Mouse (Mus musculus): ENCODE data around the gene Dtd1.

The Dtd1 gene

DNA sequence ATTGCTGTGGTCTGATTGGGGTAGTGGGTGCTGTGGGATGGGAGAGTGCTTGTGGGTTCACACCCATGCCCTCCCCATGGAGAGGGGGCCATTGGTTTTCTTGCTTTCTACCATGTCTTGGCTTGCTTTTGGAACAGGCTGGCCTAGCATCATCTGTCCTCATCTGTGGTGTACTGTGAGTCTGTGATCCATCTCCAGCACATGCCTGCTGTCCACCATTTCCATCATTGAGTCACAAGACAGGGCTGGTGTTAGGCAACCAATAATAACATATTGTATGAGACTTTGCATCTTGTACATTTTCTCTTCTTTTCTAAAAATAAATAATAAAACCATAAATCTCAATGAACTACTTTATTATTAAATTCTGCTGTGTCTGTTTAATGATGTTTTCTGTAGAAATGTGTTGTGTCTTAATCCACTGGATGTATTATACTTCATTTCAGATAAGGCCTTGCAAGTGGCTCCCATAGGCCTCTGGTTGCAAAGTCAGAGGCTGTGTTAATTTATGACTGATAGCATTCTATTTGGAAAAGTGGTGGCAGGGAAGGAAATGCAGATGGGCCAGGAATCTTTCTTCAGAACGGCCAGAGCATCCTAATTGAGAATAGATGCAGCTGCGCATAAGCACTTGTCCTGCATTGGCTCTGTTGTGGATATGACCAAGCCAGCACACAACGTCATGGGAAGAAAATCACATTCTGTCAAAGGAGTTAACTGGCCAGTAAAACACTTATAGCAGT lies 168.8 kb downstream of the Dtd1 start:
- no peak for DNase-seq (ENCODE audit: low read depth, low spot score)

DNA sequence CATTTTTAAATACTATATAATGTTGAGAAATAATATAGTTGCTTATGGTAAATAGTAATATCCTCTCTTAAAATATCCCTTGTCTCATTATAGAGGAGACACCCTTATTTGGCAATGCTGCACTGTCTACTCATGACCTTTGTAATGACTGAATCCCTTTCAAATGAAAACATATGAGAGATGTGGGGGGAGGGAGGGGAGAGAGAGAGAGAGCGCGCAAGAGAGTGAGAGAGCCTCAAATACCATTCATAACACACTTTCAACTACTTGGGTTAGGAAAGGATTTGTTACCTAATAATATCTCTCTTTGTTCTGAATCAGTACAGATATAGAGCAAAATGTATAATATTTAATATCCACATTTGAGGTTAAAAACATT lies 169.4 kb downstream of the Dtd1 start:
- no peak for DNase-seq (ENCODE audit: low read depth, low spot score)

DNA sequence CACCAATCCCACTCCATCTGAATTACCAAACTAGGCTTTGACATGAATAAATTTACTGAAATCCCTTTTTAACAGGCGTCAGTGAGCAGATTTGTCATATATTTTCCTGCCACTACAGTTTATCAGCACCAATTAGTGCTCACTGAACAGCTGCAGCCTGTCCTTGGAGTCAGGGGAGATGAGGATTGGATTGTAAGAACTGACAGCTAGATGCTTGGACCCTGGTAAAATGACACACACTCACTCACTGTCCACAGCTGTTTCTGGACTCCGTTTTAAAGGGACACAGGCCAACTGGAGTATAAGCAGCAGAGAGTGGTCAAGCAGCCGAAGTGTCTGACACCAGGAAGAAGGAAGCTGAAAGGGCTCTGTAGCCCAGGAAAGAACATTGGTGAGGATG lies 169.9 kb downstream of the Dtd1 start:
- DNase-seq (ENCODE audit: low read depth, low spot score) = no peak

- no peak for DNase-seq (ENCODE audit: low read depth, low spot score)
Measured at GRCm38 (mm10) chr2:144770452-144770941, 170.8 kb downstream of the Dtd1 start.

DNA sequence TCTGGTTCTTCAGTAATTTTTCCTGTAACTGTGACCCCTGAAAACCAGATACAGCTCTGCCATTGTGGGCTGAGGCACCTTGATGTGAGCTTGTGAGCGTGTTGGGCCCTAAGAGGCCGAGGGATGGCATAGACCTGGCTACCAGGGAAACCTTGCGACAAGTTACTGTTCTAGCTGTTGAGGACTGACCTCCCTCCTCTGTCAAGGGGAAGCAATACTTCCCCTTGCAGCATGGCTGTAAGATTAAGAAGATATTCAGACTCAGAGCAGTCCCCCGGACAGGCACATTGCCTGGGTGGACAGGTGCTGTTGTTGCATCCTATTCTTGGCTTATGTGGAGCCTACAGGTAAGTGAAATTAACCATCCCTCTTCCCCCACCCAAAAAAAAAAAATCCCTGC lies 172.1 kb downstream of the Dtd1 start:
- no peak for DNase-seq (ENCODE audit: low read depth, low spot score)

DNA sequence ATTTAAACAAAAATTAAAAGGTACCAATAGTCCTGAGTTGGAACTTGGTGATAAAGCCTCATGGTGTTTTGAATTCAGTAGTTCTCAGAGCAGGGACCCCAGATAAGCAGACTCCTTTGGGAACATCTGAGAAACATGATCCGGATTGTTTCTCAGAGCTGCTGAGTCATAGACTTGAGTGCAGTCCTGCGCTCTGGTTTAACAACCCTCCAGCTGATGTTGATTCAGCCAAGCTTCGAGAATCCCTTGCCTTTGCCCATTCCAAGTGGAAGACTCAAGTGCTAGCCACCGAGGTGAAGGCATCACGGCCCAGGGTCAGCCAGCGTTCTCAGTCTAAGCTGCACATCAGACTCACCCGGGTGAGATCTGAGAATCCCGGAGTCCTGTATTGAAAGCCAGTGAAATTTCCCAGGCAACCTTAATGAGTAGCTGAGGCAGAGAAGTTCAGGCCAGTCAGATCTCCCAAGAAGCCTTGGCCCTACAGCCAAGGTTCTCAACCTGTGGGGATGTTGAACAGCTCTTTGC lies 175.0 kb downstream of the Dtd1 start:
- DNase-seq (ENCODE audit: low read depth, low spot score) = no peak

GRCm38 (mm10) chr2:144775626-144776025 lies 175.9 kb downstream of the Dtd1 start:
- no peak for DNase-seq (ENCODE audit: low read depth, low spot score)

DNA sequence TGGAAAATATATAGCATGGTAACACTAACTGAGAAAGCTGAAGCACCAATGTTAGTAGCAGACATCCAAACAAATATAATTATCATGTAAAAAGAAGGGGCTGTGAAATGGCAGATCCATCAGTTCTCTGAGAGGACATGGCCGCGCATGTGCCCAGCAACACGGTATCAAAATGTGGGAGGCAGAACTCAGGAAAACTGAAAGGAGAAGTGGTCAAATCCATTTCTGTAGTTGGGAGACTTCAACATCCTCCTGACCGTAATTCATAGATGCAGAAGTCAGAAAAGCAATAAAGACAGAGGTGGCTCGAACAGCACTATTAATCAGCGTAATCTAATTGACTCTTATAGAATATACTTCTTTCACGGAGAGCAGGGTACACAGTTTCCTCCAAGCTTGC lies 179.6 kb downstream of the Dtd1 start:
- DNase-seq (ENCODE audit: low read depth, low spot score) = no peak

DNA sequence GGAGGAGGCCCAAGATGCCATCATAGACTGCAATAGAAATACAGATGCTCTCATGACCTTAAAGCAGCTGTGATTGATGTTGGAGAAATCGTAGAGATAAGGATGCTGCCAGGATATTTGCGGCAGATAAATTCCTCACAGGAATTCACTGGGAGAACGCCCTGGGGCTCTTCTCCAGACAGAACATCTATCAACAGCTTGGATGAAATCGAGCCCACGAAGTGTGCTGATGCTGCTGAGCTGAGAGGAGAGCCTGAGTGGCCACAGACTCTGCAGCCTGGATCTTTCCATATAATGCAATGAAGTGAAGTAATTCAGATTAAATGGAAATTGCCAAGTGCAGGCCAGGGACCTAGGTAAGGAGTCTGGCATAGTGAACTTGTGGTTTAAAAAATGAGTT lies 181.0 kb downstream of the Dtd1 start:
- no peak for DNase-seq (ENCODE audit: low read depth, low spot score)

DNA sequence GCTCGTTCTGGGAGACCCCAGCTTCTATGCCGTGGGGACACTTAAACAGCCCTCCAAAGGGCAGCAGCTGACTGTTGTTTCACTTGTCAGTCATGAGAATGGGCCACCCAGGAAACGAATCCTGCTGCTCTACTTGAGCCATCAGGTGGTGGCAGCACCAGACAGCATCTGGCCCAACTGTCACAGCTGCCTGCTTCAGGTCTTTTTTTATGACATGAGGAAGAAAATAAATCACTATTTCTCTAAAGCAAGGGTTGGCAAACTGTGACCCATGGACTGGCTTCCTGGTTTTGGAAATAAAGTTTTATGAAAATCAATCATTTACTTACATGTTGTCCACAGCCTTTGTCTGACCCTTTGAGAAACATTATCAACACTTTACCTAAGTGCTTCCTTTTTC lies 182.2 kb downstream of the Dtd1 start:
- no peak for DNase-seq (ENCODE audit: low read depth, low spot score)

- DNase-seq (ENCODE audit: low read depth, low spot score) = no peak
Measured at GRCm38 (mm10) chr2:144782481-144782880, 182.8 kb downstream of the Dtd1 start.

- no peak for DNase-seq (ENCODE audit: low read depth, low spot score)
Measured at GRCm38 (mm10) chr2:144783190-144783589, 183.5 kb downstream of the Dtd1 start.

DNA sequence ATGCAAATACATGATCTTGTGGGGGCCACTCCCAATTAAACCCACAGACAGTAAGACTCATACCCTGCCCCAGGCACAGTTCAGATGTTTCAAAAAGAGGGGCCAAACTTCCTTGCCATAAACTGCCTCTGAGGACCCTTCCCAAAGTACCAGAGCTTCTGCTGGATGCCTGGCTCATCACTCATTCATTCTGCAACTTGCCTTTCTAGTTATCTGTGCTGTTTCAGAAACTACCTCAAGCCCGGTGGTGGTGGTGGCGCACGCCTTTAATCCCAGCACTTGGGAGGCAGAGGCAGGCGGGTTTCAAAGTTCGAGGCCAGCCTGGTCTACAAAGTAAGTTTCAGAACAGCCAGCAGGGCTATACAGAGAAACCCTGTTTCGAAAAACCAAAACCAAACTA lies 184.1 kb downstream of the Dtd1 start:
- no peak for DNase-seq (ENCODE audit: low read depth, low spot score)

DNA sequence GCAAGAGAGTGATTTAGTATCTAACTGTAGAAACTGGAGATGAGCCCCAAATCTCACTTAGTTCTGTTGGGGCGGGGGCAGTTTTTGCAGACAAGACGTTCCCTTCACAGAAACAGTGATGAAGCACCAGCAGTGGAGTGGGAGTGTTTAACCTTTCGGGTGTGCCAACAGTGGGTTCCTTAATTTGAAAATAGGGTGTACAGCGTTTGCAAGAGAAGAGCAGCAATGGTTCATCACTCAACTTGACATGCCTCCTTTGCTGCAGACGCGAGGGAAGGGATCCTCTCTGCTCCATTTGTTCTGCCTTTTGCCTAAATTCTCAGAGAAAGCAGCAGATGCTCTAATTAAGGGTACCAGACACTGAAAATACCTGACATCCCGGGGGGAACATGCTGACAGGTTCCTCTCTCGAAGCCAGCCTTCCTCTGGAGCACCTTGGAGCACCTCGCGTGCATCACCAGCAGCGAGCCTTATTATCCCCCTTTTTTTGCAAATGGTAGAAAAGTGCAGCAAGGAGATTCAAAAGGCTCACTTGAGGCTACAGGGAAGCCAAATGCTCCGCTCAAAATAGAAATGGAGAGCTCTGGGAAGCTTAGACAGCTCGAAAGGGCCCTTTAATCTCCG lies 192.1 kb downstream of the Dtd1 start:
- no peak for DNase-seq (ENCODE audit: low read depth, low spot score)

DNA sequence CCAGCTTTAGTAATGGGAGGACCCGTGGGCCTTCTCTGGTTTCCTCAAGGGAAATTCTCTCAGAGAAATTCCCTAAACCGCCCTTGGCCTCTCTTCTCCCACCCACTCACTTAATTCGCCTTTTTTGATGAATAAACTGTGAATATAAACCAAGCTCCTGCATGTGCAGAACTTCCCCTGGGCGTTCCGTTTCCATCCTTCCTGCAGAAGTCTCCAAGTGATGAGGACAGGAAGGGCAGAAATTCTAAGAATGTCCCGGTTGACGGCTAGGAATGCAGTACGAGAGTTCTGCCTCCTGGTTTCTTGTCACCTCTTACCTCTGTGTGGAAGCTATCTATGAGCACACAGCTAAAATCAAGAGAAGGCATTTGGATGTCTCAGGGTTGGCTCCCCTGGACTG lies 197.8 kb downstream of the Dtd1 start:
- no peak for DNase-seq (ENCODE audit: low read depth, low spot score)

GRCm38 (mm10) chr2:144807766-144808754 lies 208.4 kb downstream of the Dtd1 start:
- no peak for DNase-seq (ENCODE audit: low read depth, low spot score)
